Mouse (Mus musculus) olfactory bulb, adult 2 months (tissue): ENCODE measurements around the gene Ttll3. TPM values are rescaled to one million over a fixed set of nuclear protein-coding genes. Genes with fewer than 3 reads are reported as not detected.

Experiments
- H3K27ac ChIP-seq: fragments of 200-500 bp; 2 replicates; pipeline ENCODE4 v1.5.1; 2012; ENCODE audit warnings: low read depth, low read length; ENCODE audit not compliant: insufficient read depth
- H3K4me1 ChIP-seq: fragments of 200-500 bp; 2 replicates; pipeline ENCODE4 v1.6.1; 2012; ENCODE audit warnings: low read length; ENCODE audit not compliant: control insufficient read depth, insufficient read depth
- H3K4me3 ChIP-seq: fragments of 200-500 bp; 2 replicates; pipeline ENCODE4 v1.5.1; 2012; ENCODE audit warnings: mild to moderate bottlenecking, low read depth, low read length, moderate library complexity; ENCODE audit not compliant: insufficient read depth
- CTCF ChIP-seq: fragments of 200-500 bp; IDR thresholded peaks from 2 replicates; pipeline ENCODE4 v1.5.1; 2012; ENCODE audit warnings: low read depth, mild to moderate bottlenecking, low read length, moderate library complexity; ENCODE audit not compliant: insufficient read depth
- POLR2A ChIP-seq: fragments of 200-500 bp; IDR thresholded peaks from 2 replicates; pipeline ENCODE4 v1.6.1; 2012; ENCODE audit warnings: mild to moderate bottlenecking, low read depth, low read length, moderate library complexity; ENCODE audit not compliant: insufficient read depth
- WGBS: fragments of 180-500 bp; shearing (Covaris S2); methylation state at CpG from one replicate; pipeline ENCODE4 v1.1.7; 2018; 5-methylcytosine and 5-hydroxymethylcytosine counted together
- polyA plus RNA-seq: library from polyadenylated mRNA; stranded (reverse); fragments of >200 nt; gene quantifications from 2 replicates; pipeline ENCODE4 v1.2.4, GENCODE M21; 2012; ENCODE audit warnings: low replicate concordance; ENCODE audit not compliant: missing spikeins, insufficient read depth, insufficient read length

The Ttll3 gene
- polyA plus RNA-seq, 1 experiment: not detected

GRCm38 (mm10) chr6:113370194-113370929, 18.7 kb upstream of the Ttll3 start:
- H3K4me3 ChIP-seq: no peak overlapping the region
- H3K27ac ChIP-seq: no peak overlapping the region
- no peaks in the 10 kb centered on the region for H3K4me1 ChIP-seq
- TF ChIP-seq CTCF: no peak
- 93% methylated on average over 20 of the region's 20 CpGs for whole genome bisulfite sequencing

- Histone ChIP-seq H3K4me3 (no peak overlapping the region), H3K4me1 (0 out of 2 replicates have a peak, but pooled peaks cover 2% of the 10 kb centered on the region), H3K27ac (no peak overlapping the region)
- 93% methylated on average over 4 of the region's 4 CpGs for WGBS
- no peak for TF ChIP-seq CTCF
- no peak for TF ChIP-seq POLR2A
These were observed 15.6 kb upstream of the Ttll3 start for GRCm38 (mm10) chr6:113373491-113373890.

GRCm38 (mm10) chr6:113377172-113377495, 11.9 kb upstream of the Ttll3 start:
- TF ChIP-seq POLR2A (no peak), CTCF (no peak)
- WGBS: 8% methylated on average over 7 of the region's 7 CpGs
- Histone ChIP-seq H3K27ac (peak overlapping the region; percentile 52; the same call in 1 of the 2 replicates), H3K4me1 (peaks cover 5% of the 10 kb centered on the region; the same call in 1 of the 2 replicates), H3K4me3 (peak overlapping the region; percentile 87)

GRCm38 (mm10) chr6:113377496-113378385, 11.3 kb upstream of the Ttll3 start, which contains the start of the genes Tada3 and Arpc4:
Gene Tada3, minus strand, starts transcription at chr6:113377883.
Gene Arpc4, plus strand, starts transcription at chr6:113378115.
- peak within 1 kb of the TSS; percentile 87 for H3K4me3 ChIP-seq
- peak within 1 kb of the TSS; percentile 100 for H3K27ac ChIP-seq
- WGBS: under 1% methylated on average over 61 of the region's 61 CpGs
- H3K4me1 ChIP-seq: peaks cover 5% of the 10 kb centered on the region; the same call in 1 of the 2 replicates
- no peak for TF ChIP-seq CTCF
- TF ChIP-seq POLR2A: peak; percentile 49

GRCm38 (mm10) chr6:113379246-113379645, 9.8 kb upstream of the Ttll3 start:
- WGBS: 79% methylated on average over 6 of the region's 6 CpGs
- H3K4me1 ChIP-seq: peaks cover 7% of the 10 kb centered on the region
- no peak overlapping the region for H3K27ac ChIP-seq

GRCm38 (mm10) chr6:113380480-113380879, 8.6 kb upstream of the Ttll3 start:
- no peak for TF ChIP-seq CTCF

More at GRCm38 (mm10) chr6:113379246-113379645, 9.8 kb upstream of the Ttll3 start:
- H3K4me3 ChIP-seq: no peak overlapping the region
- TF ChIP-seq POLR2A: no peak
- TF ChIP-seq CTCF: no peak

GRCm38 (mm10) chr6:113384351-113384927, 4.6 kb upstream of the Ttll3 start:
- WGBS: 39% methylated on average over 8 of the region's 8 CpGs
- Histone ChIP-seq H3K4me3 (no peak overlapping the region), H3K4me1 (peaks cover 7% of the 10 kb centered on the region), H3K27ac (no peak overlapping the region)
- TF ChIP-seq CTCF (no peak), POLR2A (no peak)

More at GRCm38 (mm10) chr6:113380480-113380879, 8.6 kb upstream of the Ttll3 start:
- Histone ChIP-seq H3K4me3 (no peak overlapping the region), H3K27ac (no peak overlapping the region), H3K4me1 (peaks cover 12% of the 10 kb centered on the region)
- 91% methylated on average over 11 of the region's 11 CpGs for WGBS

GRCm38 (mm10) chr6:113385160-113385714, 3.8 kb upstream of the Ttll3 start:
- H3K4me3 ChIP-seq: no peak overlapping the region
- TF ChIP-seq POLR2A (no peak), CTCF (no peak)
- H3K27ac ChIP-seq: no peak overlapping the region
- H3K4me1 ChIP-seq: peaks cover 7% of the 10 kb centered on the region
- 60% methylated on average over 11 of the region's 11 CpGs for WGBS

- WGBS: 42% methylated on average over 3 of the region's 3 CpGs
- TF ChIP-seq POLR2A (no peak), CTCF (no peak)
- Histone ChIP-seq H3K4me3 (no peak overlapping the region), H3K27ac (no peak overlapping the region), H3K4me1 (peaks cover 7% of the 10 kb centered on the region)
These were observed 3.0 kb upstream of the Ttll3 start for GRCm38 (mm10) chr6:113386025-113386424.
